Mouse (Mus musculus) limb, embryonic 10.5 days (tissue): Measurements from ENCODE around the gene Olfr773. TPM values are rescaled to one million over a fixed set of nuclear protein-coding genes. Genes with fewer than 3 reads are reported as not detected.
"Not testable (repeated sequence)": the region's sequence is repeated elsewhere in the genome, so short reads cannot be mapped to it uniquely, and the experiment has no call there.

Source experiments
- DNase-seq: peaks from one replicate; pipeline ENCODE4 v3.0.0-alpha.2; 2017; ENCODE audit warnings: low spot score
- H3K27ac ChIP-seq: fragments of 300-500 bp; sonication (generic); 2 replicates; pipeline ENCODE4 v1.5.1; 2016; ENCODE audit warnings: mild to moderate bottlenecking
- H3K27me3 ChIP-seq: fragments of 300-500 bp; sonication (generic); 2 replicates; pipeline ENCODE4 v1.6.1; 2016; ENCODE audit warnings: low read depth, mild to moderate bottlenecking; ENCODE audit not compliant: poor library complexity, severe bottlenecking
- H3K36me3 ChIP-seq: fragments of 300-500 bp; sonication (generic); 2 replicates; pipeline ENCODE4 v1.6.1; 2016; ENCODE audit warnings: mild to moderate bottlenecking, moderate library complexity
- H3K4me1 ChIP-seq: fragments of 300-500 bp; sonication (generic); 2 replicates; pipeline ENCODE4 v1.6.1; 2016
- H3K4me3 ChIP-seq: fragments of 300-500 bp; sonication (generic); 2 replicates; pipeline ENCODE4 v1.5.1; 2016; ENCODE audit warnings: mild to moderate bottlenecking, moderate library complexity
- H3K9me3 ChIP-seq: fragments of 300-500 bp; sonication (generic); replicated peaks from 2 replicates; pipeline ENCODE4 v1.6.1; 2016; ENCODE audit warnings: mild to moderate bottlenecking
- WGBS: fragments of 180-500 bp; shearing (Covaris S2); methylation state at CpG from one replicate; pipeline ENCODE4 v1.1.7; 2016; 5-methylcytosine and 5-hydroxymethylcytosine counted together
- polyA plus RNA-seq: library from polyadenylated mRNA; unstranded; fragments of >200 nt; fragmentation: Nextera tagmentation; extraction: Ambion mirVana; gene quantifications from 2 replicates; pipeline ENCODE4 v1.2.1, GENCODE M21; 2016

Gene Olfr773
- polyA plus RNA-seq = not detected in 2 replicates

GRCm38 (mm10) chr10:129187319-129187718 lies at the start of gene Olfr773:
Gene Olfr773 (minus strand): TSS chr10:129187419.
- H3K27me3 ChIP-seq, H3K36me3 ChIP-seq, H3K4me3 ChIP-seq, DNase-seq, H3K9me3 ChIP-seq, H3K27ac ChIP-seq, H3K4me1 ChIP-seq: not testable (repeated sequence)

- DNase-seq = no peak
- Histone ChIP-seq H3K36me3 (no peaks in the 10 kb centered on the region), H3K27me3 (no peaks in the 10 kb centered on the region), H3K27ac (no peak within 1 kb of the TSS), H3K4me1 (no peaks in the 10 kb centered on the region), H3K9me3 (no peaks in the 10 kb centered on the region), H3K4me3 (no peak within 1 kb of the TSS)
- 82% methylated on average over 2 of the region's 2 CpGs for WGBS
These were observed 48.7 kb upstream of the Olfr773 start, which contains the start of gene Olfr774 for GRCm38 (mm10) chr10:129235904-129236303. Gene Olfr774 (plus strand): TSS chr10:129236204.

GRCm38 (mm10) chr10:129230737-129231136 lies 43.5 kb upstream of the Olfr773 start:
- whole genome bisulfite sequencing = 80% methylated on average over 1 of the region's 1 CpGs
- Histone ChIP-seq H3K4me3 (no peak overlapping the region), H3K27ac (no peak overlapping the region), H3K36me3 (no peaks in the 10 kb centered on the region), H3K4me1 (no peaks in the 10 kb centered on the region), H3K9me3 (no peaks in the 10 kb centered on the region), H3K27me3 (no peaks in the 10 kb centered on the region)
- DNase-seq = no peak

- H3K4me1 ChIP-seq, H3K27ac ChIP-seq, H3K27me3 ChIP-seq, H3K4me3 ChIP-seq, H3K36me3 ChIP-seq, H3K9me3 ChIP-seq, DNase-seq: not testable (repeated sequence)
- 90% methylated on average over 4 of the region's 4 CpGs for WGBS
These were observed 9.4 kb downstream of the Olfr773 start, which contains the start of gene Olfr772 for GRCm38 (mm10) chr10:129177821-129178220. Gene Olfr772 (minus strand): TSS chr10:129177921.

- H3K27me3 ChIP-seq = no peaks in the 10 kb centered on the region
- H3K36me3 ChIP-seq = no peaks in the 10 kb centered on the region
- WGBS = 88% methylated on average over 1 of the region's 1 CpGs
- no peak for DNase-seq
- no peak within 1 kb of the TSS for H3K4me3 ChIP-seq
- no peak within 1 kb of the TSS for H3K27ac ChIP-seq
- H3K4me1 ChIP-seq = no peaks in the 10 kb centered on the region
- H3K9me3 ChIP-seq = no peaks in the 10 kb centered on the region
These were observed 22.6 kb downstream of the Olfr773 start, which contains the start of gene Olfr771 for GRCm38 (mm10) chr10:129164651-129165050. Gene Olfr771 (minus strand): TSS chr10:129164751.

- Histone ChIP-seq H3K9me3 (no peaks in the 10 kb centered on the region), H3K4me1 (no peaks in the 10 kb centered on the region), H3K4me3 (no peak within 1 kb of the TSS), H3K36me3 (no peaks in the 10 kb centered on the region), H3K27me3 (no peaks in the 10 kb centered on the region), H3K27ac (no peak within 1 kb of the TSS)
- DNase-seq = no peak
- 90% methylated on average over 2 of the region's 2 CpGs for WGBS
These were observed 48.3 kb downstream of the Olfr773 start, which contains the start of gene Olfr770 for GRCm38 (mm10) chr10:129138898-129139297. Gene Olfr770 (minus strand): TSS chr10:129138998.

Other genes starting within 250 kb of the Olfr773 start
- gene Mettl7b, start 226.4 kb downstream of the Olfr773 start, polyA plus RNA-seq = 0.11 TPM in 1 of 2 replicates, not detected in the other
- not detected in 2 replicates for gene Olfr9, start 198.0 kb downstream of the Olfr773 start, polyA plus RNA-seq
- not detected in 2 replicates for gene Olfr763, start 176.6 kb downstream of the Olfr773 start, polyA plus RNA-seq
- gene Olfr764-ps1, start 147.5 kb downstream of the Olfr773 start, polyA plus RNA-seq = not detected in 2 replicates
- gene Olfr765, start 137.4 kb downstream of the Olfr773 start, polyA plus RNA-seq = not detected in 2 replicates
- gene Olfr766-ps1, start 118.4 kb downstream of the Olfr773 start, polyA plus RNA-seq = not detected in 2 replicates
- gene Olfr767, start 104.5 kb downstream of the Olfr773 start, polyA plus RNA-seq = not detected in 2 replicates
- gene Olfr768, start 88.0 kb downstream of the Olfr773 start, polyA plus RNA-seq = not detected in 2 replicates
- gene Olfr769, start 69.6 kb downstream of the Olfr773 start, polyA plus RNA-seq = not detected in 2 replicates
- gene Olfr770, start 48.4 kb downstream of the Olfr773 start, polyA plus RNA-seq = not detected in 2 replicates
- not detected in 2 replicates for gene Olfr771, start 22.7 kb downstream of the Olfr773 start, polyA plus RNA-seq
- gene Olfr772, start 9.5 kb downstream of the Olfr773 start, polyA plus RNA-seq = not detected in 2 replicates
- not detected in 2 replicates for gene Olfr774, start 48.8 kb upstream of the Olfr773 start, polyA plus RNA-seq
- not detected in 2 replicates for gene Olfr775, start 61.0 kb upstream of the Olfr773 start, polyA plus RNA-seq
- gene Olfr776, start 71.7 kb upstream of the Olfr773 start, polyA plus RNA-seq = not detected in 2 replicates
- not detected in 2 replicates for gene Olfr777, start 84.1 kb upstream of the Olfr773 start, polyA plus RNA-seq
- not detected in 2 replicates for gene Olfr780, start 130.7 kb upstream of the Olfr773 start, polyA plus RNA-seq
- not detected in 2 replicates for gene Olfr781, start 141.4 kb upstream of the Olfr773 start, polyA plus RNA-seq
- not detected in 2 replicates for gene Olfr782, start 161.4 kb upstream of the Olfr773 start, polyA plus RNA-seq
- 0.08 and 0.13 TPM in 2 replicates for gene Olfr784, start 196.7 kb upstream of the Olfr773 start, polyA plus RNA-seq
- not detected in 2 replicates for gene Olfr785, start 218.0 kb upstream of the Olfr773 start, polyA plus RNA-seq
- gene Olfr786, start 239.9 kb upstream of the Olfr773 start, polyA plus RNA-seq = not detected in 2 replicates